Mouse (Mus musculus) forebrain, embryonic 13.5 days (tissue): ENCODE data around the gene Rnf144b. TPM values are rescaled to one million over a fixed set of nuclear protein-coding genes. Genes with fewer than 3 reads are reported as not detected.
A peak's percentile ranks its signal among the peaks of the same experiment; 100 is the strongest.

Experiments
- ATAC-seq: fragments of 200-750 bp; cut with Nextera tagmentation; 2 replicates; pipeline ENCODE4 v1.8.0; 2017
- H3K27ac ChIP-seq: fragments of 300-500 bp; sonication (generic); 2 replicates; pipeline ENCODE4 v1.5.1; 2015; ENCODE audit warnings: inconsistent platforms, mild to moderate bottlenecking, moderate library complexity
- H3K27me3 ChIP-seq: fragments of 300-500 bp; sonication (generic); 2 replicates; pipeline ENCODE4 v1.6.1; 2015; ENCODE audit warnings: mild to moderate bottlenecking, inconsistent platforms
- H3K36me3 ChIP-seq: fragments of 300-500 bp; sonication (generic); 2 replicates; pipeline ENCODE4 v1.6.1; 2015; ENCODE audit warnings: mild to moderate bottlenecking, inconsistent platforms; ENCODE audit not compliant: poor library complexity, severe bottlenecking
- H3K4me1 ChIP-seq: fragments of 300-500 bp; sonication (generic); 2 replicates; pipeline ENCODE4 v1.6.1; 2015; ENCODE audit warnings: inconsistent platforms
- H3K4me2 ChIP-seq: fragments of 300-500 bp; sonication (generic); 2 replicates; pipeline ENCODE4 v1.6.1; 2015; ENCODE audit warnings: inconsistent platforms, mild to moderate bottlenecking, moderate library complexity
- H3K4me3 ChIP-seq: fragments of 300-500 bp; sonication (generic); 2 replicates; pipeline ENCODE4 v1.5.1; 2015; ENCODE audit warnings: mild to moderate bottlenecking, inconsistent platforms
- H3K9ac ChIP-seq: fragments of 300-500 bp; sonication (generic); 2 replicates; pipeline ENCODE4 v1.6.1; 2015; ENCODE audit warnings: mild to moderate bottlenecking, inconsistent platforms
- H3K9me3 ChIP-seq: fragments of 300-500 bp; sonication (generic); replicated peaks from 2 replicates; pipeline ENCODE4 v1.6.1; 2016; ENCODE audit warnings: inconsistent platforms
- WGBS: fragments of 180-500 bp; shearing (Covaris S2); methylation state at CpG from one replicate; pipeline ENCODE4 v1.1.7; 2015; 5-methylcytosine and 5-hydroxymethylcytosine counted together
- polyA plus RNA-seq: library from polyadenylated mRNA; unstranded; fragments of >200 nt; fragmentation: Nextera tagmentation; extraction: Ambion mirVana; gene quantifications from 2 replicates; pipeline ENCODE4 v1.2.1, GENCODE M21; 2015

Gene Rnf144b
- polyA plus RNA-seq, 1 experiment from 2014 or later: 0.19 TPM

DNA sequence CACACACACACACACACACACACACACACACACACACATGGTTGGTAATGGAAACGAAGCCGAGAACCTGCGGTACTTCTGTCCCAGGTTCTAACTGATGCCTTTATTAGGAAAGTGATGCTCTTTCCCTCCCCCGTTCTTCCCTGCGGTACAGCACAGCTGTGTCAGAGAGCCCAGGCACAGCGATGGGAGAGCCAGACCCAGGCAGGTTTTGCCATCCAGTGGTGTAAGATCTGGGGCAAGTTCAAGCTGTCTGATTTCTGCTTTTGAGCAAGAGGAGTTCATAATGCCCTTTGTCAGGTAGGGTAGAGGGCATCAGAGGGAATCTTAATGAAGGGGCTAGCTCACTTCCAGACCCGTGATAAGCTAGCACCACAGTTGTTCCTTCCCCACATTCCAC, 89.1 kb downstream of the Rnf144b start:
- Histone ChIP-seq H3K4me1 (no peaks in the 10 kb centered on the region), H3K36me3 (no peaks in the 10 kb centered on the region), H3K27ac (no peak overlapping the region), H3K4me3 (no peak overlapping the region), H3K9ac (no peak overlapping the region), H3K9me3 (no peaks in the 10 kb centered on the region), H3K4me2 (no peak overlapping the region), H3K27me3 (no peaks in the 10 kb centered on the region)
- no peak for ATAC-seq
- 89% methylated on average over 5 of the region's 7 CpGs for WGBS

DNA sequence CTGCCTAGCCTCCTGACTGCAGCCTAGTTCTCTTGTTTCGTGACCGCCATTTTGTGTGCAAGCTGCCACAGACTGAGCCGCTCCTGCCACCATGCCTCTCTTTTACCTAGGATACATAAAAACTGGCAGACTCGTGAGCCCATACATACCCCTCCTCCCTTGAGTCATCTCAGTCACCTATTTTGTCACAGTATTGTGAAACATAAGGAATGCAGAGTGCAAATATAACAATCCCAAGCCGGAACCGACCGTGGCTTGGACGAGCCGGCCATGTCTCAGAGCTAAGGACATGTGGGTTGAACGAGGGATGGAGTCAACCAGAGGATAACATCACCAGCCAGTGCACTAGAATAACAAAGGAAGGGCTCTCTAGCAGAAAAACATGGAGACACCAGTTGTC, 91.4 kb downstream of the Rnf144b start:
- Histone ChIP-seq H3K9me3 (no peaks in the 10 kb centered on the region), H3K36me3 (no peaks in the 10 kb centered on the region), H3K4me3 (no peak overlapping the region), H3K27me3 (no peaks in the 10 kb centered on the region), H3K4me2 (no peak overlapping the region), H3K4me1 (no peaks in the 10 kb centered on the region), H3K9ac (no peak overlapping the region), H3K27ac (no peak overlapping the region)
- WGBS: 96% methylated on average over 10 of the region's 10 CpGs
- ATAC-seq: no peak

DNA sequence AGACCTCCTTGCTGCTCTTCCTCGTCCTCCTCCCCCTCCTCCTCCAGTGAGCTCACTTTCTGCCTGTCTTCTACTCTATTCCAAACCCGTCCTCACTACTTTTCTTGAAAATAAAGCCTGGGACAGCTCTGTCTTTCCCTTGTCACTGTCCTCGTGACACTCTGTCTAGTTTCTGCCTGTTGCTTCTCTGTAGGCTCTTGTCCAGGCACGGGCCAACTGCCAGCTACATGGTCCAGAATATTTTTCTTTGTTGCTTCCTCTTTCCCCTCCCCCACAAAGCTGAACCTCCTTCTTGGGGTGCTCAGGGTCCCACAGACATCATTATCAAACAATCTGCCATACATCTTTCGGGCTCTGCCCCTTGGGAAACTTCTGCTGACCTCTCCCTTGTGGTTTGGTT, 92.4 kb downstream of the Rnf144b start:
- no peaks in the 10 kb centered on the region for H3K27me3 ChIP-seq
- no peaks in the 10 kb centered on the region for H3K4me1 ChIP-seq
- H3K36me3 ChIP-seq: no peaks in the 10 kb centered on the region
- H3K9ac ChIP-seq: no peak overlapping the region
- no peaks in the 10 kb centered on the region for H3K9me3 ChIP-seq
- ATAC-seq: no peak
- H3K4me2 ChIP-seq: no peak overlapping the region
- WGBS: 82% methylated on average over 5 of the region's 5 CpGs
- no peak overlapping the region for H3K4me3 ChIP-seq
- H3K27ac ChIP-seq: no peak overlapping the region

DNA sequence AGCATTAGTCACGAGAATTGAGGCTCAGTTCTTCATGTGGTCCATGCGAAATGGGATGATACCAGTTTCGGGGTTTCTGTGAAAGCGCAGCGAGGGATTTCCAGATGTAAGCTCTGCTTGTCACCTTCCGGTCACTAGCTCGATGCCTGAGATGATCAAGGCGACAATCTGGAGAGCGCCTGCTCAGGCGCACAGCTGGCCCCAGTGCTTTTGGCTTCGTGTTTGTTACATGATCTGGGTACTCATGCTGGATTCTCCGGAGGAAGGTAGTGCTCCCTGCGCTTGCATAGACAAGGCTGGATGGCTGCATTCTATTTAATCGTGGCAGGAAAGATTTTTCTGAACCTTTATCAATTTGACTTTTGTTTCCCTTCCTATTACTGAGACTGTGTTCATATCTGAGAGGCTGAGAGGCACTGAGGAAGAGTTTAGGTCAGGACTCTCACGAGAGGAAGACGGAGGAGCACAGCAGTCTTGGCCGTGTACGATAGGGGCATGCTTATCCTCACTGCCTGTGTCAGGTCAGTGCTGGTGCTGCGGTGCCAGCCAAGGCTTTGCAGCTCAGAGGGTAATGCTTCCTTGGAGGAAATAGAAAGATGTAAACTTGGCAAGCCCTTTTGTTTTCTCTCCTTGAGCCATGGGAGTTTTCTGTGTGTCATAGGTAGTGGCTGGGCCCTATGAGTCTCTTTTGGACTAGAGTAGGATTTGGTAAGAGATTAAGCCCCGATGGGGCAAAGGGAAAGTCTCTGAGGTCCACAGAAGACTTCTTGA, 93.5 kb downstream of the Rnf144b start:
- Histone ChIP-seq H3K36me3 (no peaks in the 10 kb centered on the region), H3K9me3 (no peaks in the 10 kb centered on the region), H3K4me1 (no peaks in the 10 kb centered on the region), H3K4me3 (no peak overlapping the region), H3K27ac (no peak overlapping the region), H3K9ac (no peak overlapping the region), H3K4me2 (no peak overlapping the region), H3K27me3 (no peaks in the 10 kb centered on the region)
- 90% methylated on average over 20 of the region's 20 CpGs for WGBS
- no peak for ATAC-seq

DNA sequence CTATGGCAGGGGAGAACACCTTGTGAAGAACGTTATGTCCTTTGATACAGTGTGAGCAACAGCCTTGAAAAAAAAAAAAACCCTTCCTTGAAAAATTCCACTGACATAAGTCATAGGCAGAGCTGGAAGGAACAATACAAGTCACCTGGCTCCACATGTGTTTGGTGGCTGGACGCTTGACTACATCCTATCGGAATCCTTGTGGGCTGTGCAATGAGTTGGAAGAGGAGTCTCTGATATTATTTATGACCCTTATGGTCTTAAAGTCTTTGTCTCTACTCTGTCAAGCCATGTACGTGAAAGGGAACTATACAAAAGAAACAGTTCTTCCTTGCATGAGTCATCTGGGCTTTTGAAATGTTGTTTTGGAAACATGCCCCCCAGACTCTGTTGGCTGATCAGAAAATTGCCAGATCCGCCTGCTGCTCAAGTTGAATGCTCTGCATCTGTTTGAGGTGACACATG, 94.7 kb downstream of the Rnf144b start:
- Histone ChIP-seq H3K9ac (no peak overlapping the region), H3K9me3 (no peaks in the 10 kb centered on the region), H3K36me3 (no peaks in the 10 kb centered on the region), H3K27me3 (no peaks in the 10 kb centered on the region), H3K4me2 (no peak overlapping the region), H3K27ac (no peak overlapping the region), H3K4me1 (no peaks in the 10 kb centered on the region), H3K4me3 (no peak overlapping the region)
- ATAC-seq: no peak
- WGBS: 78% methylated on average over 5 of the region's 5 CpGs

DNA sequence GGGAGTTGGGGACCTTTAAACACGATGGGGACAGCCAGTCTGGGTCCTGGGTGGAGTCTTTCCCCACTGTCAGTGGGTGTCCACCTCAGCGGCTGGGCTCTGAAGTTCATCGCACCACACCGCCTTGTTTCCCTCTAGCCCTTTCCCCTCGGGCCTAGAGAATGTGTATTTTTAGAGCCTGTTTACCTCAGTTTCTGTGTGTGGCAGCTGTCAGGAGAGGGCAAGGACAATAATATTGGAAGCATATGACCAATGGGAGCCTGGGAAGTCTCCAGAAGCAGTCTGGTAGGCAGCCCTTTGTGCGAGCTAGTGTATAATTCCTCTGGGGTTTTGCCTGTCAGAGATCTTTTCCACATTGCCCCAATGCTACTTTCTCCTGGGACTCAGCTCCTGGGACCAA, 95.9 kb downstream of the Rnf144b start:
- ATAC-seq: no peak
- Histone ChIP-seq H3K36me3 (no peaks in the 10 kb centered on the region), H3K27me3 (no peaks in the 10 kb centered on the region), H3K4me2 (no peak overlapping the region), H3K4me1 (no peaks in the 10 kb centered on the region), H3K9ac (no peak overlapping the region), H3K4me3 (no peak overlapping the region), H3K27ac (no peak overlapping the region), H3K9me3 (no peaks in the 10 kb centered on the region)
- WGBS: 82% methylated on average over 6 of the region's 6 CpGs

DNA sequence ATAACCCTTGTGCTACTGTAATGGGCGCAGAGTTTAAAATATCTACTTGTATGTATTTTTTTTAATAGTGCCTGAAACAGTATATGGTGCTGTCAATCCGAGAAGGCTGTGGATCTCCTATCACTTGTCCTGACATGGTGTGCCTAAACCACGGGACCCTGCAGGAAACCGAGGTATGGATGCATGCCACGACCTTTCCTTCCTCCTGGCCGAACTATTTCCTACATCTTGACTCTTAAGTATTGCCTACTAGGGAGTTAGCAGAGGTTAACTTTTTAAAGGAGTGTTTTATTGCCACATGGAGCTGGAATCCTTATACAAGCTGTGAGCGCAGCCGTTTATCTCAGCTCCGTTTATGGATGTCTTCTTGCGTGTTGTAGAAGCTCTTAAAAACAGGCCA, 98.0 kb downstream of the Rnf144b start:
- peaks cover 18% of the 10 kb centered on the region for H3K4me1 ChIP-seq
- WGBS: 90% methylated on average over 10 of the region's 10 CpGs
- H3K27me3 ChIP-seq: no peaks in the 10 kb centered on the region
- H3K4me2 ChIP-seq: no peak overlapping the region
- H3K27ac ChIP-seq: no peak overlapping the region
- H3K9ac ChIP-seq: no peak overlapping the region
- H3K36me3 ChIP-seq: no peaks in the 10 kb centered on the region
- H3K9me3 ChIP-seq: no peaks in the 10 kb centered on the region
- no peak for ATAC-seq
- no peak overlapping the region for H3K4me3 ChIP-seq

DNA sequence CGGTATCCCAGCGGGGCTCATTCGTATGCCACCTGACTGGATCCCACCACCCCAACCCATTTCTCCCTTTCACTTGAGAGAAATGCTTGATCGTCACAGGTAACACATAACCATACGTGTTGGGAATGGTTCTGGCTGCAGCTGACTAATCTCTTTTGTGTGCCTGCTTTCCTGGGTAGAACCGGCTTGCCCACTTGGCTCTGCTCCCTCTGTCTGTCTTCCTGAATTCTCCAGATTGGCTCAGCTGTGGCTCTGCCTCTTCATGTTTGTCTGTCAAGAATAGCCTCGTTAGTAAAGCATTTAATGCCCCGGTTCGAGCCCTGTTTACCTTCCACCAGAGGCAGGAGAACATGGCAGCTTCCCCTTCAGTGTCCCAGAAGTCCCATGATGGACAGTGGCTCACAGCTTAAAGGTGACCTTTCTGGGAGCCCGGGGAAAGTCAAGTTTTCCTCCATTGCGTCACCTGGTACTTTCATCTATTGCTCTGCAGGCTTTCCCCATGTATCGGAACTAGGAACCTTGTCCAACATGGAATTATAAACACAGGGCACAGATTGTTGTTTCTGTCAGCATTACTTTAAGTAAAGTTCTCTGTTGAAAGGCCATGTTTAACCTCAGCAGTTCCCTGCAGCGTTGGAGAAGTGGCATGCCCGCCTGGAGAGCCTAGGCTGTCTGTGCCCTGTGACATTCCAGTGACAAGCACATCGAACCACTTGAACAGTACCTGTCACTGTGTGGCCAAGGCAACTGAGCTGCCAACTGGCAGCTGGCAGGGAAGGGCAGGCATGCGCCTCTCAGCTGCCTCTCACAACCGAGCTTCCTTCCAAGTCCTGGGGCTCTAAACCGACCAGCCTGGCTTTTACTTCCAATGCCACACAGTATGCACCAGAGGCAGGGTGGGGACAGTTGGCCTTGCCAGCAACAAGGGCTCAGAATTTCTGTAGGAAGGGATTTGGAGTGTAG, 101.4 kb downstream of the Rnf144b start:
- no peaks in the 10 kb centered on the region for H3K9me3 ChIP-seq
- H3K36me3 ChIP-seq: no peaks in the 10 kb centered on the region
- H3K4me1 ChIP-seq: peaks cover 18% of the 10 kb centered on the region
- ATAC-seq: peak; percentile 67; the same call in 1 of the 2 replicates
- 60% methylated on average over 18 of the region's 18 CpGs for WGBS
- H3K9ac ChIP-seq: no peak overlapping the region
- peak overlapping the region; percentile 35; the same call in 1 of the 2 replicates for H3K27ac ChIP-seq
- no peak overlapping the region for H3K4me2 ChIP-seq
- H3K4me3 ChIP-seq: no peak overlapping the region
- no peaks in the 10 kb centered on the region for H3K27me3 ChIP-seq

DNA sequence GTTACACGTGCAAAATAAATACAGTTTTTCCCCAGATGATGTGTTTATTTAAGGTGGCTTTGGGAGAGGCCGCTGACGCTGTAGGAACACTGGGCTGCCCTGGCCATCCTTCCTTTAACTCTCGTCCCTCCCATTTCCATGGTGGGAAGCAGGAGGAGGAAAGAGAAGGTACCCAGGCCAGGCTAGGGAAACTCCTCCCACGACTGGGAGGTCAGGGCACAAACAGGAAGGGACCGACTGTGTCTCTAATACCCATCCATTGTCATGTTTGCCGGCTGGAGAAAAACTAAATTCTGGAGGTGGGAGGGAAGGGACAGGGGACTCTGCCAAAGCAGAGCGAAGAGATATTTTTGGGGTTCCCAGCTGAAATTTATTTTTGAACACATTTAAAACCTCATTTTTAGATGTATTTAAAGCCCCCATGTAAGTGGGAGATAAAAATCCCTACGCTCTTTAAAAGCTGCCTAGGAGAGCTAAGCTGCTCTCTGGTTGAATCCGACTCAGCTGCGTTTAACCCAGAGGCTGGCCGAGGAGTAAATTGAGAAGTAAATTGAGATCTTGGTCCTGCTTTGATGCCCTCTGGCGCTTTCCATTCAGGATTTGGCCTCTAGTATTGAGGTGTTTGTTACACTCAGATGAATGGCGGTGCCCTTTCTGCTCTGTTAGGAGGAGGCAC, 102.3 kb downstream of the Rnf144b start:
- no peak overlapping the region for H3K27ac ChIP-seq
- no peak for ATAC-seq
- WGBS: 17% methylated on average over 14 of the region's 14 CpGs

DNA sequence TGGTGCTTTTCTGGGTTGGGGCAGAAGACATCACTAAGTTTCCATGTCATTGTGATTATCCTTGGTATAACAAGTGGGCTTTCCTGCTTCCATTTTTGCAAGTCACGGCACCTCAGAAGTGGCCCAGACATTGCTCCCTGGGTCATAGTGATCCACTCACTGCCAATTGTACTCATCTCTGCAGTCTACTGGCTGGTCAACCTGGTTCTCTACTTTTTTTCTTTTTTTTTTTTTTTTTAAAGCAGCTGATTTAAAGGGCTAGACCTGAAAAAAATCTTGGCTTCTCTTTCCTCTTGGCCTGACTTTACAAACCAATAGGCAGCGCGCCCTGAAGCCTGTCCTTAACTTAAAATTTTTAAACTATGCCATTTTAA, 102.9 kb downstream of the Rnf144b start:
- H3K27me3 ChIP-seq: no peaks in the 10 kb centered on the region
- 78% methylated on average over 3 of the region's 3 CpGs for WGBS
- peaks cover 18% of the 10 kb centered on the region for H3K4me1 ChIP-seq
- H3K9me3 ChIP-seq: no peaks in the 10 kb centered on the region
- H3K27ac ChIP-seq: no peak overlapping the region
- no peak overlapping the region for H3K4me2 ChIP-seq
- H3K9ac ChIP-seq: no peak overlapping the region
- no peaks in the 10 kb centered on the region for H3K36me3 ChIP-seq
- ATAC-seq: no peak
- no peak overlapping the region for H3K4me3 ChIP-seq

More for the DNA sequence above, 102.3 kb downstream of the Rnf144b start:
- no peaks in the 10 kb centered on the region for H3K36me3 ChIP-seq
- H3K9ac ChIP-seq: no peak overlapping the region
- H3K27me3 ChIP-seq: no peaks in the 10 kb centered on the region
- no peak overlapping the region for H3K4me2 ChIP-seq
- no peaks in the 10 kb centered on the region for H3K9me3 ChIP-seq
- no peak overlapping the region for H3K4me3 ChIP-seq
- peaks cover 18% of the 10 kb centered on the region for H3K4me1 ChIP-seq

DNA sequence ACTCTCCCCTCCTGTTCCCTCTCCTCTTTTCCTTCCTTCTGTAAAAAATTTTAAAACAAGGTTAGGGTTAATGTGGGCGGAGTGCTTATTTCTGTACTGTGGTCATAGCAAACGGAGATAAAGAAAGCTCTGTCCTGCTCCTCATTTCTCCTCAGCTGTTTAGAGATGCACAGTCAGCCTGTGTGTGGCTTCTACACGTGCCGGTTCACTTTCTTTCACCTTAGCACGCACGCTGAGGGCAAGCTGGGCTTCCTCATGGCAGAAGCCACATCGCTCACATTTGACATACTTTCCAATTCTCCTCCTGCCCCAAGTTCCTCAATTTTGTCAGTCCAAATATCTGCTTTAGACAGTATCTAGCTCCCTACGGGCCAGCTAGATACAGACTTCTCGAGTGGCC, 103.3 kb downstream of the Rnf144b start:
- WGBS: 85% methylated on average over 9 of the region's 9 CpGs
- peaks cover 18% of the 10 kb centered on the region for H3K4me1 ChIP-seq

DNA sequence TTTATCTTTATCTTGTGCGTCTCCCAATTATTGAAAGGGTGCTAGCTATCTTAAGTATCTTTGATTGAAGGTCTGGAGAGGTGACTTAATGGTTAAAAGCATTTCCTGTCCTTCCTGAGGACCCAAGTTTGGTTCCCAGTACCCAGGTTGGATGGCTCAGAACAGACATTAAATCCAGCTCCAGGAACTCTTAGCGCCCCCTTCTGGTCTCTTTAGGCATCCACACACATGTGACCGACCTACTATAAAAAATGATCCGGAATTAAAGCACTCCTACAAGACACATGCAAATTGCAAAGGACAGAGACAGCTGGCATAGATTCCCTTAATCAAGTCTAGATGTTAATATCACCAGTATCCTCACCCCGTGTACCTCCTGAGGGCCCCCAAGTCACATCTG, 104.1 kb downstream of the Rnf144b start:
- peaks cover 18% of the 10 kb centered on the region for H3K4me1 ChIP-seq
- no peaks in the 10 kb centered on the region for H3K36me3 ChIP-seq
- H3K4me3 ChIP-seq: no peak overlapping the region
- no peak overlapping the region for H3K27ac ChIP-seq
- H3K4me2 ChIP-seq: no peak overlapping the region
- no peaks in the 10 kb centered on the region for H3K9me3 ChIP-seq
- H3K9ac ChIP-seq: no peak overlapping the region
- no peak for ATAC-seq
- no peaks in the 10 kb centered on the region for H3K27me3 ChIP-seq
- 90% methylated on average over 5 of the region's 5 CpGs for WGBS

More for the DNA sequence above, 103.3 kb downstream of the Rnf144b start:
- Histone ChIP-seq H3K9ac (no peak overlapping the region), H3K9me3 (no peaks in the 10 kb centered on the region), H3K27ac (no peak overlapping the region), H3K4me2 (no peak overlapping the region), H3K36me3 (no peaks in the 10 kb centered on the region), H3K27me3 (no peaks in the 10 kb centered on the region), H3K4me3 (no peak overlapping the region)
- no peak for ATAC-seq
